Mouse (Mus musculus) neural tube, embryonic 15.5 days (tissue): ENCODE measurements around the gene Cdkl2. TPM values are rescaled to one million over a fixed set of nuclear protein-coding genes. Genes with fewer than 3 reads are reported as not detected.

Experiments
- ATAC-seq: fragments of 200-750 bp; cut with Nextera tagmentation; 2 replicates; pipeline ENCODE4 v1.8.0; 2017; ENCODE audit warnings: mild to moderate bottlenecking, moderate TSS enrichment, moderate library complexity; ENCODE audit not compliant: low FRiP score
- H3K27ac ChIP-seq: fragments of 300-500 bp; sonication (generic); replicated peaks from 2 replicates; pipeline ENCODE4 v1.5.1; 2015; ENCODE audit warnings: mild to moderate bottlenecking, inconsistent platforms
- H3K27me3 ChIP-seq: fragments of 300-500 bp; sonication (generic); replicated peaks from 2 replicates; pipeline ENCODE4 v1.6.1; 2015; ENCODE audit warnings: inconsistent platforms
- H3K36me3 ChIP-seq: fragments of 300-500 bp; sonication (generic); 2 replicates; pipeline ENCODE4 v1.6.1; 2015; ENCODE audit warnings: inconsistent platforms
- H3K4me1 ChIP-seq: fragments of 300-500 bp; sonication (generic); 2 replicates; pipeline ENCODE4 v1.6.1; 2015; ENCODE audit warnings: inconsistent platforms
- H3K4me2 ChIP-seq: fragments of 300-500 bp; sonication (generic); 2 replicates; pipeline ENCODE4 v1.6.1; 2015; ENCODE audit warnings: inconsistent platforms, mild to moderate bottlenecking, moderate library complexity
- H3K4me3 ChIP-seq: fragments of 300-500 bp; sonication (generic); replicated peaks from 2 replicates; pipeline ENCODE4 v1.5.1; 2015; ENCODE audit warnings: mild to moderate bottlenecking, inconsistent platforms
- H3K9ac ChIP-seq: fragments of 300-500 bp; sonication (generic); replicated peaks from 2 replicates; pipeline ENCODE4 v1.6.1; 2015; ENCODE audit warnings: mild to moderate bottlenecking, inconsistent platforms
- H3K9me3 ChIP-seq: fragments of 300-500 bp; sonication (generic); replicated peaks from 2 replicates; pipeline ENCODE4 v1.6.1; 2016; ENCODE audit warnings: inconsistent platforms
- WGBS: fragments of 180-500 bp; shearing (Covaris S2); methylation state at CpG from one replicate; pipeline ENCODE4 v1.1.7; 2015; ENCODE audit warnings: mixed read lengths; 5-methylcytosine and 5-hydroxymethylcytosine counted together
- polyA plus RNA-seq: library from polyadenylated mRNA; unstranded; fragments of >200 nt; fragmentation: Nextera tagmentation; extraction: Ambion mirVana; gene quantifications from 2 replicates; pipeline ENCODE4 v1.2.1, GENCODE M21; 2015

Cdkl2 gene
- 14.0 and 17.4 TPM in 2 replicates for polyA plus RNA-seq

- 72% methylated on average over 4 of the region's 4 CpGs for WGBS
- H3K36me3 ChIP-seq: no peaks in the 10 kb centered on the region
- no peak for ATAC-seq
- H3K4me1 ChIP-seq: peaks cover 10% of the 10 kb centered on the region
- H3K4me2 ChIP-seq: peak within 1 kb of the TSS; percentile 96
- H3K27me3 ChIP-seq: peaks cover 8% of the 10 kb centered on the region
- H3K9ac ChIP-seq: peak within 1 kb of the TSS; percentile 59
- peak within 1 kb of the TSS; percentile 76 for H3K27ac ChIP-seq
- H3K9me3 ChIP-seq: no peaks in the 10 kb centered on the region
- H3K4me3 ChIP-seq: peak within 1 kb of the TSS; percentile 86
Measured at GRCm38 (mm10) chr5:92043783-92044182, at the start of gene Cdkl2. Gene Cdkl2 (minus strand): TSS chr5:92043883.

- ATAC-seq: no peak
- 96% methylated on average over 4 of the region's 4 CpGs for WGBS
- H3K9me3 ChIP-seq: no peaks in the 10 kb centered on the region
Measured at GRCm38 (mm10) chr5:92087469-92087868, 43.8 kb upstream of the Cdkl2 start.

GRCm38 (mm10) chr5:92085821-92086550 lies 42.3 kb upstream of the Cdkl2 start:
- Histone ChIP-seq H3K9ac (no peak overlapping the region), H3K4me1 (peaks cover 20% of the 10 kb centered on the region), H3K9me3 (no peaks in the 10 kb centered on the region), H3K36me3 (no peaks in the 10 kb centered on the region), H3K4me2 (no peak overlapping the region), H3K27me3 (no peaks in the 10 kb centered on the region), H3K4me3 (no peak overlapping the region), H3K27ac (no peak overlapping the region)
- no peak for ATAC-seq
- WGBS: 89% methylated on average over 7 of the region's 7 CpGs

More at GRCm38 (mm10) chr5:92087469-92087868, 43.8 kb upstream of the Cdkl2 start:
- H3K9ac ChIP-seq: no peak overlapping the region
- no peaks in the 10 kb centered on the region for H3K27me3 ChIP-seq
- H3K36me3 ChIP-seq: no peaks in the 10 kb centered on the region
- H3K4me3 ChIP-seq: no peak overlapping the region
- no peak overlapping the region for H3K4me2 ChIP-seq
- peaks cover 7% of the 10 kb centered on the region; the same call in 1 of the 2 replicates for H3K4me1 ChIP-seq
- H3K27ac ChIP-seq: no peak overlapping the region

GRCm38 (mm10) chr5:92085246-92085645 lies 41.6 kb upstream of the Cdkl2 start:
- 72% methylated on average over 4 of the region's 4 CpGs for WGBS
- Histone ChIP-seq H3K27ac (no peak overlapping the region), H3K4me1 (peaks cover 28% of the 10 kb centered on the region), H3K4me2 (no peak overlapping the region), H3K4me3 (no peak overlapping the region), H3K9me3 (no peaks in the 10 kb centered on the region), H3K36me3 (no peaks in the 10 kb centered on the region), H3K9ac (no peak overlapping the region), H3K27me3 (no peaks in the 10 kb centered on the region)
- no peak for ATAC-seq

GRCm38 (mm10) chr5:92083417-92084038 lies 39.8 kb upstream of the Cdkl2 start, which contains the start of gene G3bp2:
Gene G3bp2 (minus strand): TSS chr5:92083719.
- Histone ChIP-seq H3K27me3 (no peaks in the 10 kb centered on the region), H3K27ac (peak within 1 kb of the TSS; percentile 99), H3K9ac (peak within 1 kb of the TSS; percentile 97), H3K4me2 (peak within 1 kb of the TSS; percentile 69), H3K4me3 (peak within 1 kb of the TSS; percentile 98), H3K9me3 (no peaks in the 10 kb centered on the region), H3K4me1 (peaks cover 41% of the 10 kb centered on the region), H3K36me3 (no peaks in the 10 kb centered on the region)
- under 1% methylated on average over 65 of the region's 65 CpGs for WGBS
- peak; percentile 98 for ATAC-seq

- peaks cover 41% of the 10 kb centered on the region for H3K4me1 ChIP-seq
- no peaks in the 10 kb centered on the region for H3K36me3 ChIP-seq
- H3K9ac ChIP-seq: peak overlapping the region; percentile 97
- ATAC-seq: peak; percentile 80
- H3K9me3 ChIP-seq: no peaks in the 10 kb centered on the region
- H3K4me3 ChIP-seq: peak overlapping the region; percentile 98
- peak overlapping the region; percentile 99 for H3K27ac ChIP-seq
- H3K27me3 ChIP-seq: no peaks in the 10 kb centered on the region
- peak overlapping the region; percentile 69 for H3K4me2 ChIP-seq
- WGBS: under 1% methylated on average over 53 of the region's 55 CpGs
Measured at GRCm38 (mm10) chr5:92082821-92083401, 39.2 kb upstream of the Cdkl2 start.

- Histone ChIP-seq H3K9me3 (no peaks in the 10 kb centered on the region), H3K4me1 (peaks cover 41% of the 10 kb centered on the region), H3K4me2 (peak overlapping the region; percentile 69), H3K27ac (no peak overlapping the region), H3K27me3 (no peaks in the 10 kb centered on the region), H3K4me3 (peak overlapping the region; percentile 98), H3K36me3 (no peaks in the 10 kb centered on the region), H3K9ac (peak overlapping the region; percentile 34; the same call in 1 of the 2 replicates)
- ATAC-seq: no peak
- 63% methylated on average over 3 of the region's 3 CpGs for WGBS
Measured at GRCm38 (mm10) chr5:92081326-92081725, 37.6 kb upstream of the Cdkl2 start.

- Histone ChIP-seq H3K27ac (no peak overlapping the region), H3K9ac (no peak overlapping the region), H3K9me3 (no peaks in the 10 kb centered on the region), H3K4me1 (peaks cover 41% of the 10 kb centered on the region), H3K4me3 (no peak overlapping the region), H3K27me3 (no peaks in the 10 kb centered on the region), H3K36me3 (no peaks in the 10 kb centered on the region), H3K4me2 (peak overlapping the region; percentile 69; the same call in 1 of the 2 replicates)
- ATAC-seq: no peak
- 73% methylated on average over 1 of the region's 1 CpGs for WGBS
Measured at GRCm38 (mm10) chr5:92080400-92080799, 36.7 kb upstream of the Cdkl2 start.

- Histone ChIP-seq H3K9ac (no peak overlapping the region), H3K4me3 (no peak overlapping the region), H3K27me3 (no peaks in the 10 kb centered on the region), H3K36me3 (no peaks in the 10 kb centered on the region), H3K4me2 (no peak overlapping the region), H3K27ac (no peak overlapping the region), H3K4me1 (peaks cover 43% of the 10 kb centered on the region), H3K9me3 (no peaks in the 10 kb centered on the region)
- 81% methylated on average over 1 of the region's 1 CpGs for WGBS
- no peak for ATAC-seq
Measured at GRCm38 (mm10) chr5:92079304-92079703, 35.6 kb upstream of the Cdkl2 start.

GRCm38 (mm10) chr5:92078751-92079150 lies 35.1 kb upstream of the Cdkl2 start:
- Histone ChIP-seq H3K4me2 (no peak overlapping the region), H3K9ac (no peak overlapping the region), H3K27me3 (no peaks in the 10 kb centered on the region), H3K4me3 (no peak overlapping the region), H3K27ac (no peak overlapping the region), H3K4me1 (peaks cover 43% of the 10 kb centered on the region), H3K36me3 (no peaks in the 10 kb centered on the region), H3K9me3 (no peaks in the 10 kb centered on the region)
- no peak for ATAC-seq

- no peak for ATAC-seq
Measured at GRCm38 (mm10) chr5:92076273-92076672, 32.6 kb upstream of the Cdkl2 start.

More at GRCm38 (mm10) chr5:92076273-92076672, 32.6 kb upstream of the Cdkl2 start:
- Histone ChIP-seq H3K9ac (no peak overlapping the region), H3K4me1 (peaks cover 32% of the 10 kb centered on the region), H3K27me3 (no peaks in the 10 kb centered on the region), H3K9me3 (no peaks in the 10 kb centered on the region), H3K4me2 (no peak overlapping the region), H3K36me3 (peaks cover 1% of the 10 kb centered on the region; the same call in 1 of the 2 replicates), H3K4me3 (no peak overlapping the region), H3K27ac (no peak overlapping the region)
- WGBS: 91% methylated on average over 1 of the region's 1 CpGs
